Mouse (Mus musculus) urinary bladder, postnatal 25 days (tissue): Measurements from ENCODE around the gene Ppp4r1.

Source experiments
- DNase-seq: peaks from one replicate; pipeline ENCODE4 v3.0.0; 2022; ENCODE audit warnings: low spot score

Ppp4r1 gene

GRCm38 (mm10) chr17:65782551-65783141 lies at the start of gene Ppp4r1:
Gene Ppp4r1 (plus strand): TSS chr17:65782573.
- DNase-seq: peak; percentile 76

GRCm38 (mm10) chr17:65732666-65733065 lies 49.7 kb upstream of the Ppp4r1 start:
- no peak for DNase-seq

DNA sequence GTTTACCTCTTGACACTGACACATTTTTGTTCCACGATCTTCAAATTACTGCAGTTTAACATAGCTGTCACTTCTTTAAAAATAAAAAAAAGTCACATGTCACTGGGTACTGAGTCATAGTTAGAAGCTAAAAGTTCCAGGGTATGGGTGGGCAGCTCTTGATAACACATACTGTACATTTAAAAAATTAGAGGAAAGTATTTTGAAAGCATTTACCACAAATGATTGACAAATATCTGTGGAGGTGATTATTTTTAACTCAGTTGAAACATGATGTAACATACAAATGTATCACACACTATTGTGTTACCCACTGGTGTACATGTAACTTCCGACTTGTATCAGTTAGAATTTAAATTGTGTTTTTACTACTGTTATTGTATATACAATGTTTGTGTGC lies 47.3 kb upstream of the Ppp4r1 start:
- no peak for DNase-seq

- DNase-seq: no peak
Observed at GRCm38 (mm10) chr17:65737175-65737574, 45.2 kb upstream of the Ppp4r1 start.

- DNase-seq: peak; percentile 36
Observed at GRCm38 (mm10) chr17:65737622-65738021, 44.8 kb upstream of the Ppp4r1 start.

GRCm38 (mm10) chr17:65739874-65740725 lies 42.3 kb upstream of the Ppp4r1 start:
- no peak for DNase-seq

DNA sequence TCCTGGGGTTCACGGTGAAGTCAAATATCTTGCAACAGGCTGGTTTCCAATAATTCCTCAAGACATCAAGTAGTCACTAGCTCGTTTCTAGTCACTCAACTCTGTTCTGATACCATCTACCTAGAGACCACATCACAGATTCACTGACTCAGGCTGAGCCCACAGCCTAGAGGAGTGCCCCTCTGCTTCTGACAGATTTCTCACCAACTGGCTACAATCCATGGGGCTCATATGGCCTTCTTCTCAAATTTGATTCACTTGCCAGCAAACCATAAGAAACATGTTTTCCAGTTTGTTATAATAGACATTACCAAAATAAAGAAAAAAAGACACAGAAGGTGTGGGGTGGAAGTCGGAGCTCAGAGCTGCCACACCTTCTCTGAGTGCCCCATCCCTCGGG lies 40.8 kb upstream of the Ppp4r1 start:
- DNase-seq: no peak

- no peak for DNase-seq
Observed at GRCm38 (mm10) chr17:65742245-65742905, 40.0 kb upstream of the Ppp4r1 start.

DNA sequence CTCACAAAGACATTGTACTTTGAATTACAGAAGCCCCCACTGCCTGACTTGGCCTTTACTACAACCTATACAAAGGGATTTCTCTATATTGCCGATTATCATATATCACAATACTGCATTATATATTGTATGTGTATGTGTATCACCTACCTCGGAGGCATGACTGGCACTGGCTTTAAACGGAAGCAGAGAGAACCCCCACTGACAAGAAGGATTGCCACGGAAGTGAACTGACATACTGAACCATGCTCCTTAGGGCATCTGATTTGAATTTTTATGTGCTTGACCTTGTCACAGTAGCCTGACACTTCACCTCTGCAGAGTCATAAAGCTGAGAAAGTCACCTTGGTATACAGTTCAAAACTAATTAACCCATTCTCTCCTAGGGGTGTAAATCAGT lies 39.4 kb upstream of the Ppp4r1 start:
- no peak for DNase-seq

GRCm38 (mm10) chr17:65743664-65744330 lies 38.6 kb upstream of the Ppp4r1 start:
- no peak for DNase-seq

- no peak for DNase-seq
Observed at GRCm38 (mm10) chr17:65746314-65746713, 36.1 kb upstream of the Ppp4r1 start.

- DNase-seq: no peak
Observed at GRCm38 (mm10) chr17:65748997-65749396, 33.4 kb upstream of the Ppp4r1 start.

- DNase-seq: no peak
Observed at GRCm38 (mm10) chr17:65749803-65750202, 32.6 kb upstream of the Ppp4r1 start.

- DNase-seq: no peak
Observed at GRCm38 (mm10) chr17:65750301-65750700, 32.1 kb upstream of the Ppp4r1 start.

- no peak for DNase-seq
Observed at GRCm38 (mm10) chr17:65753130-65753529, 29.2 kb upstream of the Ppp4r1 start.

DNA sequence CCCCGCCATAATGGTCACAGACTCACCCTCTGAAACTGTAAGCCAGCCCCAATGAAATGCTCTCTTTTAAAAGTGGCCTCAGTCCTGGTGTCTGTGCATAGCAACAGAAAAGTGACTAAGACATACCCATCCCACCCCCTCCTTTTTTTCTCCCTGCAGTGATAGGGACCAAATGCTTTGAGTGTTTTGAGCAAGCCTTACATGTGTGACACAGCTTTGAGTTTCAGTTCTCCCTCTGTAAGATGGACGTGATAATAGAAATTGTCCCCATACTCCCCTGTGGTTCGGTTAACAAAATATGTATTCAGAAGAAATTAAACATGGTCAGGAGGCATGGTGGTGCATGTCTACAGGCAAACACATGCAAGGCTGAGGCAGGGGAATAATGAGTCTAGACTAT lies 26.5 kb upstream of the Ppp4r1 start:
- no peak for DNase-seq

DNA sequence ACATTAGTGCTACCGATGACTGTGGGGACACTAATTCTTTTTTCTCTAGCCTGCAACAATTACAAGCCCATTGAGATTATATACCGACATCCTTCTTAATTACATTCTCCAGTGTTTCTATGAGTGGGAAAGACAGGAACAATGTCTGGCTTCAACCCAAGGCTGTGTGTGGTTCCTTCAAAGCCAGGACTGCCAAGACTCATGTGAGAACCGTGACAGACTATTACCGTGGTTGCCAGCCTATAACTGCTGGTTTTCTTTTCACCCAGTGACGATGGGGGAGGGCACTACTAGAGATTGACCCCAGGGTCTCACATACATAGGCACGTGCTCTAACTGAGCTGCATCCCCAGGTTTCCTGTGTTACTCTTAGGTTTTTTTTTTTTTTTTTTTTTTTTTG lies 25.2 kb upstream of the Ppp4r1 start:
- no peak for DNase-seq

DNA sequence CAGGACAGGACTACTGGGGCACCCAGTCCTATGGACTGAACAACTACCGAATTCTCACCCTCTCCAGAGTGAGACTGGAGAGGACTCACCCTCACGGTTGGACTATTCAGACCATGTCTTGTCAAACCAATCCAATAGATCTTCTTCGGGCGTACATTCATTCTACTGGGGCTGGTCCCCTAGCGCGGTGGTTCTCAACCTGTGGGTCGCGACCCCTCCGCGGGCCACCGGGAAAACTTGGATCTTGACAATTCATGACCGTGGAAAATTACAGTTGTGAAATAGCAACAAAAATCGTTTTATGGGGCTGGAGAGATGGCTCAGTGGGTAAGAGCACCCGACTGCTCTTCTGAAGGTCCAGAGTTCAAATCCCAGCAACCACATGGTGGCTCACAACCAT lies 19.2 kb upstream of the Ppp4r1 start:
- DNase-seq: no peak

GRCm38 (mm10) chr17:65768486-65768885 lies 13.9 kb upstream of the Ppp4r1 start:
- no peak for DNase-seq

- no peak for DNase-seq
Observed at GRCm38 (mm10) chr17:65770982-65771915, 11.1 kb upstream of the Ppp4r1 start.
